9 mouse cellular contexts compared by ENCODE assay signal in genomic region chr1:59316031-59316385, GRCm38 (mm10). TPM values are rescaled to one million over a fixed set of nuclear protein-coding genes. Genes with fewer than 3 reads are reported as not detected.
DNase-seq lines count a peak whose midpoint lies in the region; ATAC-seq and TF ChIP-seq lines count a peak whose summit lies in the region.
"Had no signal": no experiment of that assay in that cellular context is flagged by ENCODE, and none has a peak within 500 bp of the region (broad histone marks: within the 10 kb centered on the region; RNA-seq: fewer than 3 reads in every experiment).

No protein-coding gene starts in this region.

- no peak for TF ChIP-seq CTCF in lung, embryonic 14.5 days (IDR thresholded peaks at IDR 0.05; ENCODE audit: low read depth)

- H3K36me3 ChIP-seq in lung, embryonic 14.5 days (ENCODE audit: insufficient read depth), result no peaks in the 10 kb centered on the region
- no peaks in the 10 kb centered on the region for H3K36me3 ChIP-seq in forebrain, embryonic 12.5 days (replicated peaks)
- no peaks in the 10 kb centered on the region for H3K36me3 ChIP-seq in liver, embryonic 13.5 days
- no peaks in the 10 kb centered on the region for H3K36me3 ChIP-seq in neural tube, embryonic 13.5 days

- DNase-seq in lung, embryonic 14.5 days, result peak; percentile 50
- DNase-seq in lung, postnatal 14 days, result no peak
- no peak for DNase-seq in liver, embryonic 13.5 days
- no peak for DNase-seq in adrenal gland, adult 2 months
- no peak for DNase-seq in left cerebral cortex, adult 18-20 months (ENCODE audit: low spot score in 2 of 2)
- DNase-seq in left cerebral cortex, adult 8-10 months (ENCODE audit: low spot score in 2 of 2), result no peak

- peak overlapping the region; percentile 40; the same call in 1 of the 2 replicates for H3K4me2 ChIP-seq in lung, embryonic 14.5 days
- H3K4me2 ChIP-seq in forebrain, embryonic 12.5 days, result peak overlapping the region; percentile 33; the same call in 1 of the 2 replicates
- H3K4me2 ChIP-seq in liver, embryonic 13.5 days, result peak overlapping the region; percentile 29; the same call in 1 of the 2 replicates
- H3K4me2 ChIP-seq in neural tube, embryonic 13.5 days, result peak overlapping the region; percentile 43

- no peak overlapping the region for H3K4me3 ChIP-seq in lung, embryonic 14.5 days (ENCODE audit: low read depth, low read length)
- no peak overlapping the region for H3K4me3 ChIP-seq in forebrain, embryonic 12.5 days (replicated peaks)
- no peak overlapping the region for H3K4me3 ChIP-seq in liver, embryonic 13.5 days (replicated peaks)
- H3K4me3 ChIP-seq in neural tube, embryonic 13.5 days, result no peak overlapping the region

- H3K27ac ChIP-seq in lung, embryonic 14.5 days (ENCODE audit: low read depth), result no peak overlapping the region
- H3K27ac ChIP-seq in forebrain, embryonic 12.5 days, result peak overlapping the region; percentile 60
- no peak overlapping the region for H3K27ac ChIP-seq in liver, embryonic 13.5 days
- peak overlapping the region; percentile 63 for H3K27ac ChIP-seq in neural tube, embryonic 13.5 days (replicated peaks)
- H3K27ac ChIP-seq: liver, embryonic 14.5 days had no signal

- 12% methylated on average over 9 of the region's 9 CpGs for WGBS in lung, embryonic 14.5 days
- WGBS in forebrain, embryonic 12.5 days, result under 1% methylated on average over 9 of the region's 9 CpGs
- 7% methylated on average over 9 of the region's 9 CpGs for WGBS in liver, embryonic 13.5 days (ENCODE audit: insufficient replicate concordance)
- 2% methylated on average over 9 of the region's 9 CpGs for WGBS in neural tube, embryonic 13.5 days

- no peak for ATAC-seq in lung, embryonic 14.5 days (ENCODE audit: insufficient read depth)
- peak; percentile 72 for ATAC-seq in forebrain, embryonic 12.5 days (ENCODE audit: low FRiP score)
- no peak for ATAC-seq in liver, embryonic 13.5 days (ENCODE audit: low read depth)
- 0 out of 2 replicates have a peak, but pooled peaks have one; percentile 30 for ATAC-seq in neural tube, embryonic 13.5 days (ENCODE audit: low read depth)

- H3K27me3 ChIP-seq in lung, embryonic 14.5 days (ENCODE audit: insufficient read depth, low read length), result no peaks in the 10 kb centered on the region
- H3K27me3 ChIP-seq in forebrain, embryonic 12.5 days, result peaks cover 64% of the 10 kb centered on the region
- no peaks in the 10 kb centered on the region for H3K27me3 ChIP-seq in liver, embryonic 13.5 days
- H3K27me3 ChIP-seq in neural tube, embryonic 13.5 days, result no peaks in the 10 kb centered on the region

- no peak overlapping the region for H3K9ac ChIP-seq in lung, embryonic 14.5 days
- no peak overlapping the region for H3K9ac ChIP-seq in forebrain, embryonic 12.5 days
- H3K9ac ChIP-seq in liver, embryonic 13.5 days, result no peak overlapping the region
- peak overlapping the region; percentile 22; the same call in 1 of the 2 replicates for H3K9ac ChIP-seq in neural tube, embryonic 13.5 days
- H3K9ac ChIP-seq: liver, embryonic 14.5 days had no signal

- peaks cover 7% of the 10 kb centered on the region for H3K4me1 ChIP-seq in lung, embryonic 14.5 days (ENCODE audit: insufficient read depth)
- H3K4me1 ChIP-seq in forebrain, embryonic 12.5 days, result peaks cover 38% of the 10 kb centered on the region
- peaks cover 12% of the 10 kb centered on the region for H3K4me1 ChIP-seq in liver, embryonic 13.5 days (replicated peaks)
- H3K4me1 ChIP-seq in neural tube, embryonic 13.5 days (replicated peaks), result peaks cover 53% of the 10 kb centered on the region

- H3K9me3 ChIP-seq in lung, embryonic 14.5 days (ENCODE audit: low read depth, low read length), result no peaks in the 10 kb centered on the region
- no peaks in the 10 kb centered on the region for H3K9me3 ChIP-seq in forebrain, embryonic 12.5 days
- H3K9me3 ChIP-seq in liver, embryonic 13.5 days (replicated peaks), result no peaks in the 10 kb centered on the region
- no peaks in the 10 kb centered on the region for H3K9me3 ChIP-seq in neural tube, embryonic 13.5 days

RNA-seq across cellular contexts. Expression of gene Cdk15, which starts 59.3 kb away (rescaled TPM):
- 0.16 TPM in 1 of 2 replicates, not detected in the other for polyA plus RNA-seq in lung, embryonic 14.5 days (2014; fragmentation: Nextera tagmentation; extraction: Ambion mirVana)
- polyA plus RNA-seq in forebrain, embryonic 12.5 days (2016; fragmentation: Nextera tagmentation; extraction: Ambion mirVana), result 0.13 and 0.37 TPM in 2 replicates
- polyA plus RNA-seq in liver, embryonic 13.5 days (2015; fragmentation: Nextera tagmentation; extraction: Ambion mirVana), result not detected in 2 replicates
- polyA plus RNA-seq in neural tube, embryonic 13.5 days (2015; fragmentation: Nextera tagmentation; extraction: Ambion mirVana), result 0.40 and 1.0 TPM in 2 replicates
- not detected for total RNA-seq in adrenal gland, adult 2 months (2021)
- polyA plus RNA-seq in adrenal gland, adult 2 months (2012; rRNA removed), result 0.11 TPM in 1 of 2 replicates, not detected in the other
- under 1 TPM; 0.42 to 0.44 TPM for total RNA-seq in left cerebral cortex, adult 18-20 months (2021)
- total RNA-seq in left cerebral cortex, adult 8-10 months (2022), result 1 to 10 TPM in 1 of 4 experiments, under 1 TPM in 3; 0.30 to 1.3 (median 0.66) TPM
- polyA plus RNA-seq: liver, embryonic 14.5 days had no signal

Comparison
In these comparisons a context has a peak if more than half of its experiments do, and no peak if none do; other contexts are left out.
1. ATAC-seq: peak in forebrain, embryonic 12.5 days (single experiment) and neural tube, embryonic 13.5 days (single experiment); none in lung, embryonic 14.5 days (single experiment) and liver, embryonic 13.5 days (single experiment).
2. H3K27ac ChIP-seq: peak in forebrain, embryonic 12.5 days (single experiment) and neural tube, embryonic 13.5 days (single experiment); none in lung, embryonic 14.5 days (single experiment) and liver, embryonic 13.5 days (single experiment).
3. Peak in every context shown above with its lines, with median percentiles within 50 percentile points of each other: H3K4me2 ChIP-seq.